Comparison of ENCODE assay signal across 11 mouse cellular contexts in genomic region chr10:90892728-90893127, GRCm38 (mm10).
DNase-seq lines count a peak whose midpoint lies in the region; ATAC-seq lines count a peak whose summit lies in the region.
"Had no signal": no experiment of that assay in that cellular context is flagged by ENCODE, and none has a peak within 500 bp of the region (broad histone marks: within the 10 kb centered on the region; RNA-seq: fewer than 3 reads in every experiment).

No protein-coding gene starts in this region.

- H3K9me3 ChIP-seq in hindbrain, embryonic 16.5 days (ENCODE audit: control insufficient read depth, low read length) = no peaks in the 10 kb centered on the region
- H3K9me3 ChIP-seq in hindbrain, embryonic 13.5 days = no peaks in the 10 kb centered on the region
- H3K9me3 ChIP-seq: embryonic facial prominence, embryonic 15.5 days had no signal

- H3K9ac ChIP-seq in hindbrain, embryonic 16.5 days (ENCODE audit: low read depth, low read length) = no peak overlapping the region
- H3K9ac ChIP-seq in hindbrain, embryonic 13.5 days = no peak overlapping the region
- H3K9ac ChIP-seq: embryonic facial prominence, embryonic 15.5 days; lung, embryonic 14.5 days had no signal

- DNase-seq in cerebellum, adult 9-11 months = peak; percentile 28
- DNase-seq in layer of hippocampus, postnatal 10 days (ENCODE audit: low spot score in 2 of 2) = peak; percentile 40 to 49
- DNase-seq in right cerebral cortex, postnatal 10 days (ENCODE audit: low spot score in 2 of 2) = peak; percentile 78 to 89
- DNase-seq in ovary, postnatal 14 days (ENCODE audit: low spot score) = no peak
- no peak for DNase-seq in spleen, adult 12 weeks (ENCODE audit: low spot score)
- no peak for DNase-seq in kidney, adult 8-10 months
- DNase-seq: lung, embryonic 14.5 days; thymus, adult 2 months had no signal

- H3K36me3 ChIP-seq in hindbrain, embryonic 16.5 days (ENCODE audit: control insufficient read depth, insufficient read depth, low read length) = peaks cover 3% of the 10 kb centered on the region; the same call in 1 of the 2 replicates
- H3K36me3 ChIP-seq in hindbrain, embryonic 13.5 days = peaks cover 12% of the 10 kb centered on the region
- H3K36me3 ChIP-seq: embryonic facial prominence, embryonic 15.5 days had no signal

- ATAC-seq in hindbrain, embryonic 16.5 days = 0 out of 2 replicates have a peak, but pooled peaks have one; percentile 28
- ATAC-seq in hindbrain, embryonic 13.5 days (ENCODE audit: low FRiP score) = no peak

- H3K4me3 ChIP-seq in hindbrain, embryonic 16.5 days (ENCODE audit: low read length) = no peak overlapping the region
- H3K4me3 ChIP-seq in hindbrain, embryonic 13.5 days = no peak overlapping the region
- H3K4me3 ChIP-seq: embryonic facial prominence, embryonic 15.5 days had no signal

- H3K4me1 ChIP-seq in hindbrain, embryonic 16.5 days (ENCODE audit: control insufficient read depth, insufficient read depth, low read depth, low read length) = no peaks in the 10 kb centered on the region
- H3K4me1 ChIP-seq in hindbrain, embryonic 13.5 days (replicated peaks) = 0 out of 2 replicates have a peak, but pooled peaks cover 7% of the 10 kb centered on the region
- H3K4me1 ChIP-seq: embryonic facial prominence, embryonic 15.5 days had no signal

- 57% methylated on average over 11 of the region's 11 CpGs for WGBS in hindbrain, embryonic 16.5 days
- 61% methylated on average over 11 of the region's 11 CpGs for WGBS in hindbrain, embryonic 13.5 days

- H3K27me3 ChIP-seq in hindbrain, embryonic 16.5 days (replicated peaks; ENCODE audit: control insufficient read depth, insufficient read depth, low read length) = no peaks in the 10 kb centered on the region
- H3K27me3 ChIP-seq in hindbrain, embryonic 13.5 days = no peaks in the 10 kb centered on the region
- H3K27me3 ChIP-seq: embryonic facial prominence, embryonic 15.5 days had no signal

- peak overlapping the region; percentile 17; the same call in 1 of the 2 replicates for H3K27ac ChIP-seq in hindbrain, embryonic 16.5 days (ENCODE audit: low read depth, low read length)
- H3K27ac ChIP-seq in hindbrain, embryonic 13.5 days = no peak overlapping the region
- H3K27ac ChIP-seq: embryonic facial prominence, embryonic 15.5 days had no signal

- no peak overlapping the region for H3K4me2 ChIP-seq in hindbrain, embryonic 16.5 days (ENCODE audit: low read length)
- no peak overlapping the region for H3K4me2 ChIP-seq in hindbrain, embryonic 13.5 days
- H3K4me2 ChIP-seq: embryonic facial prominence, embryonic 15.5 days; lung, embryonic 14.5 days had no signal

Comparison
In these comparisons a context has a peak if more than half of its experiments do, and no peak if none do; other contexts are left out.
1. DNase-seq: peak in cerebellum, adult 9-11 months (single experiment), layer of hippocampus, postnatal 10 days (2 of 2) and right cerebral cortex, postnatal 10 days (2 of 2); none in ovary, postnatal 14 days (single experiment), spleen, adult 12 weeks (single experiment) and kidney, adult 8-10 months (0 of 2).